ENCODE assay signal across 31 mouse cellular contexts in the genomic region with DNA sequence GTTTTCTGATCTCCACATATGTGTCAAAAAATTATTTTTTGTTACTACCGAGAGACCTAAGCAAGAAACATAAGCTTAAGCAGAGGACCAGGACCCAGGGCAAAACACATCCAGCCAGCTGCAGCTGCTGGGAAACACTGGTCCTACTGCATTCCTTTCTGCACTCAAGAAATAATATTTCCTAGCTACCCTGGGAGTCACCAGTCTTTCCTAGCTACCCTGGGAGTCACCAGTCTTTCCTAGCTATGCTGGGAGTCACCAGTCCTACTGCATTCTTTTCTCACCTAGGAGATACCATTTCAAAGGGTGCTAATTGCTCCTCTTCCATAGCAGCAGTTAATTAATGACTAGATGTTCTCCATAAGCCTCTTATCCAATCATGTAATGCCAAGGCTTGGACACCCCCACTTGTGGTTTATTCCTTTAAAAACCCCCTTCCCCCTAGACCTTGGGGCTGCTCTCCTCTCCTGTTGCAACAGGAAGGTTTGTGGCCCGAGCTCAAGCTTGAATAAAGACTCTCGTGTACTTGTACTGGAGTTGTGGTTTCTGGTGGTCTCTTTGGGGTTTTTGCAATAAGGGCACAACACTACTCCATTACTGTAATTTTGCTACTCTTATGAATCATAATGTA. TPM values are rescaled to one million over a fixed set of nuclear protein-coding genes. Genes with fewer than 3 reads are reported as not detected.
DNase-seq lines count a peak whose midpoint lies in the region; ATAC-seq and TF ChIP-seq lines count a peak whose summit lies in the region.
"Had no signal": no experiment of that assay in that cellular context is flagged by ENCODE, and none has a peak within 500 bp of the region (broad histone marks: within the 10 kb centered on the region; RNA-seq: fewer than 3 reads in every experiment).

No protein-coding gene starts in this region.

- H3K79me2 ChIP-seq in heart, adult 2 months (replicated peaks; ENCODE audit: control insufficient read depth, insufficient read depth, low read length), result no peaks in the 10 kb centered on the region

- H3K9me3 ChIP-seq in limb, embryonic 13.5 days, result no peaks in the 10 kb centered on the region
- no peaks in the 10 kb centered on the region for H3K9me3 ChIP-seq in limb, embryonic 10.5 days (replicated peaks)
- H3K9me3 ChIP-seq in embryonic facial prominence, embryonic 13.5 days, result no peaks in the 10 kb centered on the region
- no peaks in the 10 kb centered on the region for H3K9me3 ChIP-seq in limb, embryonic 15.5 days
- H3K9me3 ChIP-seq: hindbrain, embryonic 15.5 days; megakaryocyte, embryonic 14.5 days; neural tube, embryonic 12.5 days had no signal

- H3K4me2 ChIP-seq in limb, embryonic 13.5 days (replicated peaks), result no peak overlapping the region
- H3K4me2 ChIP-seq in embryonic facial prominence, embryonic 13.5 days, result no peak overlapping the region
- H3K4me2 ChIP-seq in limb, embryonic 15.5 days, result no peak overlapping the region
- H3K4me2 ChIP-seq: heart, embryonic 11.5 days; hindbrain, embryonic 15.5 days; neural tube, embryonic 12.5 days had no signal

- TF ChIP-seq POLR2A in heart, adult 2 months (IDR thresholded peaks at IDR 0.05; ENCODE audit: insufficient read depth, low read depth, low read length), result no peak

- no peak overlapping the region for H3K4me3 ChIP-seq in limb, embryonic 13.5 days
- H3K4me3 ChIP-seq in limb, embryonic 10.5 days, result no peak overlapping the region
- H3K4me3 ChIP-seq in embryonic facial prominence, embryonic 13.5 days, result no peak overlapping the region
- no peak overlapping the region for H3K4me3 ChIP-seq in limb, embryonic 15.5 days
- H3K4me3 ChIP-seq in heart, adult 2 months, result no peak overlapping the region
- H3K4me3 ChIP-seq: hindbrain, embryonic 15.5 days; megakaryocyte, embryonic 14.5 days; neural tube, embryonic 12.5 days had no signal

- TF ChIP-seq CTCF in heart, adult 2 months (IDR thresholded peaks at IDR 0.05), result no peak

- no peaks in the 10 kb centered on the region for H3K36me3 ChIP-seq in limb, embryonic 13.5 days
- H3K36me3 ChIP-seq in limb, embryonic 10.5 days, result no peaks in the 10 kb centered on the region
- no peaks in the 10 kb centered on the region for H3K36me3 ChIP-seq in embryonic facial prominence, embryonic 13.5 days
- no peaks in the 10 kb centered on the region for H3K36me3 ChIP-seq in limb, embryonic 15.5 days
- H3K36me3 ChIP-seq in heart, adult 2 months (ENCODE audit: control insufficient read depth, insufficient read depth, low read length), result no peaks in the 10 kb centered on the region
- H3K36me3 ChIP-seq: hindbrain, embryonic 15.5 days; neural tube, embryonic 12.5 days had no signal

- H3K27ac ChIP-seq in limb, embryonic 13.5 days, result no peak overlapping the region; the same call in 1 of the 2 replicates
- no peak overlapping the region for H3K27ac ChIP-seq in limb, embryonic 10.5 days
- peak overlapping the region; percentile 52 for H3K27ac ChIP-seq in embryonic facial prominence, embryonic 13.5 days
- H3K27ac ChIP-seq in limb, embryonic 15.5 days, result peak overlapping the region; percentile 22; the same call in 1 of the 2 replicates
- no peak overlapping the region for H3K27ac ChIP-seq in heart, adult 2 months
- H3K27ac ChIP-seq: hindbrain, embryonic 15.5 days; neural tube, embryonic 12.5 days had no signal

- no peaks in the 10 kb centered on the region for H3K4me1 ChIP-seq in limb, embryonic 13.5 days
- H3K4me1 ChIP-seq in limb, embryonic 10.5 days, result no peaks in the 10 kb centered on the region
- H3K4me1 ChIP-seq in embryonic facial prominence, embryonic 13.5 days, result no peaks in the 10 kb centered on the region
- no peaks in the 10 kb centered on the region for H3K4me1 ChIP-seq in limb, embryonic 15.5 days
- no peaks in the 10 kb centered on the region for H3K4me1 ChIP-seq in heart, adult 2 months (ENCODE audit: control insufficient read depth, insufficient read depth, low read length)
- H3K4me1 ChIP-seq: hindbrain, embryonic 15.5 days; neural tube, embryonic 12.5 days had no signal

- ATAC-seq in limb, embryonic 13.5 days (ENCODE audit: low FRiP score, low read depth), result peak; percentile 36; the same call in 1 of the 2 replicates
- no peak for ATAC-seq in embryonic facial prominence, embryonic 13.5 days (ENCODE audit: insufficient number of reproducible peaks, insufficient read depth, low FRiP score, low TSS enrichment, low read depth)
- peak; percentile 44; the same call in 1 of the 2 replicates for ATAC-seq in limb, embryonic 15.5 days (ENCODE audit: insufficient number of reproducible peaks, low FRiP score, low TSS enrichment, low read depth)
- ATAC-seq: activated CD4-positive, CD25-positive, alpha-beta regulatory T cell, adult 4 months had no signal

- intact Hi-C loops in heart, adult 2 months (cut with DNase I), result no loop called here

- TF ChIP-seq EP300 in heart, adult 2 months (IDR thresholded peaks at IDR 0.05; ENCODE audit: insufficient read depth, low read depth, low read length), result no peak

- DNase-seq in limb, embryonic 10.5 days (ENCODE audit: low spot score), result no peak
- peak; percentile 23 for DNase-seq in 3T3-L1 (ENCODE audit: low read depth, low spot score)
- DNase-seq in cerebellum, postnatal 4 days (ENCODE audit: low spot score in 2 of 2), result no peak
- no peak for DNase-seq in heart, adult 2 months
- DNase-seq: adrenal gland, adult 8-10 months; cerebellum, adult 18-20 months; cerebellum, postnatal 25 days; embryo, embryonic 11 days; gastrocnemius, postnatal 36 days; kidney, postnatal 36 days; midbrain, embryonic 14.5 days; right cerebral cortex, postnatal 14 days; thymus, postnatal 14 days had no signal

- no peaks in the 10 kb centered on the region for H3K27me3 ChIP-seq in limb, embryonic 13.5 days
- H3K27me3 ChIP-seq in limb, embryonic 10.5 days (ENCODE audit: low read depth, poor library complexity, severe bottlenecking), result no peaks in the 10 kb centered on the region
- no peaks in the 10 kb centered on the region for H3K27me3 ChIP-seq in embryonic facial prominence, embryonic 13.5 days
- no peaks in the 10 kb centered on the region for H3K27me3 ChIP-seq in limb, embryonic 15.5 days
- H3K27me3 ChIP-seq in heart, adult 2 months (ENCODE audit: control insufficient read depth, insufficient read depth, low read length), result no peaks in the 10 kb centered on the region
- H3K27me3 ChIP-seq: hindbrain, embryonic 15.5 days; neural tube, embryonic 12.5 days had no signal

- WGBS in limb, embryonic 13.5 days, result 63% methylated on average over 3 of the region's 3 CpGs
- WGBS in limb, embryonic 10.5 days, result 69% methylated on average over 3 of the region's 3 CpGs
- WGBS in embryonic facial prominence, embryonic 13.5 days, result 70% methylated on average over 3 of the region's 3 CpGs
- 62% methylated on average over 3 of the region's 3 CpGs for WGBS in limb, embryonic 15.5 days
- 87% methylated on average over 3 of the region's 3 CpGs for WGBS in heart, adult 2 months

- H3K9ac ChIP-seq in limb, embryonic 13.5 days, result no peak overlapping the region
- H3K9ac ChIP-seq in embryonic facial prominence, embryonic 13.5 days, result no peak overlapping the region
- H3K9ac ChIP-seq in limb, embryonic 15.5 days, result no peak overlapping the region
- H3K9ac ChIP-seq in heart, adult 2 months (ENCODE audit: low read depth, low read length), result no peak overlapping the region
- H3K9ac ChIP-seq: hindbrain, embryonic 15.5 days; neural tube, embryonic 12.5 days had no signal

RNA-seq across cellular contexts. Expression of a gene that starts 5.4 kb away (rescaled TPM):
- 1.3 and 2.0 TPM in 2 replicates for polyA plus RNA-seq in limb, embryonic 13.5 days (2015; fragmentation: Nextera tagmentation; extraction: Ambion mirVana)
- 1.3 and 1.6 TPM in 2 replicates for polyA plus RNA-seq in limb, embryonic 10.5 days (2016; fragmentation: Nextera tagmentation; extraction: Ambion mirVana)
- polyA plus RNA-seq in embryonic facial prominence, embryonic 13.5 days (2015; fragmentation: Nextera tagmentation; extraction: Ambion mirVana), result 0.35 and 1.6 TPM in 2 replicates
- 6.3 and 6.7 TPM in 2 replicates for polyA plus RNA-seq in limb, embryonic 15.5 days (2015; fragmentation: Nextera tagmentation; extraction: Ambion mirVana)
- 10 to 100 TPM; 21.5 to 25.4 TPM for total RNA-seq in heart, adult 2 months (2021)
- 13.0 and 14.1 TPM in 2 replicates for polyA plus RNA-seq in heart, adult 2 months (2012; rRNA removed)

RNA-seq across cellular contexts. Expression of a gene that starts 19.9 kb away (rescaled TPM):
- polyA plus RNA-seq in limb, embryonic 13.5 days (2015; fragmentation: Nextera tagmentation; extraction: Ambion mirVana), result 2.3 and 2.9 TPM in 2 replicates
- polyA plus RNA-seq in limb, embryonic 10.5 days (2016; fragmentation: Nextera tagmentation; extraction: Ambion mirVana), result 0.78 and 1.2 TPM in 2 replicates
- polyA plus RNA-seq in embryonic facial prominence, embryonic 13.5 days (2015; fragmentation: Nextera tagmentation; extraction: Ambion mirVana), result 1.9 and 3.6 TPM in 2 replicates
- 8.8 and 8.9 TPM in 2 replicates for polyA plus RNA-seq in limb, embryonic 15.5 days (2015; fragmentation: Nextera tagmentation; extraction: Ambion mirVana)
- total RNA-seq in heart, adult 2 months (2021), result 10 to 100 TPM; 12.6 to 13.7 TPM
- 4.3 and 6.7 TPM in 2 replicates for polyA plus RNA-seq in heart, adult 2 months (2012; rRNA removed)

RNA-seq across cellular contexts. Expression of a gene that starts 47.1 kb away (rescaled TPM):
- not detected in 2 replicates for polyA plus RNA-seq in limb, embryonic 13.5 days (2015; fragmentation: Nextera tagmentation; extraction: Ambion mirVana)
- not detected in 2 replicates for polyA plus RNA-seq in limb, embryonic 10.5 days (2016; fragmentation: Nextera tagmentation; extraction: Ambion mirVana)
- polyA plus RNA-seq in embryonic facial prominence, embryonic 13.5 days (2015; fragmentation: Nextera tagmentation; extraction: Ambion mirVana), result not detected in 2 replicates
- not detected in 2 replicates for polyA plus RNA-seq in limb, embryonic 15.5 days (2015; fragmentation: Nextera tagmentation; extraction: Ambion mirVana)
- total RNA-seq in heart, adult 2 months (2021), result not detected
- not detected in 2 replicates for polyA plus RNA-seq in heart, adult 2 months (2012; rRNA removed)
- total RNA-seq: adrenal gland, adult 8-10 months; gastrocnemius, adult 18-20 months; gastrocnemius, postnatal 36 days; hematopoietic stem cell, adult 5-6 weeks; layer of hippocampus, adult 8-10 months; left cerebral cortex, postnatal 25 days; liver, adult 2 months had no signal
- polyA plus RNA-seq: forebrain, embryonic 11.5 days; heart, embryonic 11.5 days; heart, postnatal 0 days; hindbrain, embryonic 15.5 days; intestine, embryonic 14.5 days; kidney, embryonic 14.5 days; liver, adult 2 months; liver, embryonic 16.5 days; midbrain, embryonic 14.5 days; neural tube, embryonic 12.5 days had no signal

RNA-seq across cellular contexts. Expression of a gene that starts 50.8 kb away (rescaled TPM):
- 1.6 TPM in 2 replicates for polyA plus RNA-seq in limb, embryonic 13.5 days (2015; fragmentation: Nextera tagmentation; extraction: Ambion mirVana)
- polyA plus RNA-seq in limb, embryonic 10.5 days (2016; fragmentation: Nextera tagmentation; extraction: Ambion mirVana), result 0.20 and 0.26 TPM in 2 replicates
- polyA plus RNA-seq in embryonic facial prominence, embryonic 13.5 days (2015; fragmentation: Nextera tagmentation; extraction: Ambion mirVana), result 0.38 TPM in 1 of 2 replicates, not detected in the other
- polyA plus RNA-seq in limb, embryonic 15.5 days (2015; fragmentation: Nextera tagmentation; extraction: Ambion mirVana), result 0.56 and 0.73 TPM in 2 replicates
- total RNA-seq in heart, adult 2 months (2021), result not detected
- polyA plus RNA-seq in heart, adult 2 months (2012; rRNA removed), result 0.59 and 0.92 TPM in 2 replicates
- total RNA-seq: gastrocnemius, adult 18-20 months; gastrocnemius, postnatal 36 days; left cerebral cortex, postnatal 25 days had no signal

Comparison
In these comparisons a context has a peak if more than half of its experiments do, and no peak if none do; other contexts are left out.
1. H3K27ac ChIP-seq: peak in embryonic facial prominence, embryonic 13.5 days (single experiment) and limb, embryonic 15.5 days (single experiment); none in limb, embryonic 13.5 days (single experiment), limb, embryonic 10.5 days (single experiment) and heart, adult 2 months (single experiment).